Mouse (Mus musculus) limb, embryonic 15.5 days (tissue): ENCODE measurements around the gene Slc36a2. TPM values are rescaled to one million over a fixed set of nuclear protein-coding genes. Genes with fewer than 3 reads are reported as not detected.
"Not testable (repeated sequence)": the region's sequence is repeated elsewhere in the genome, so short reads cannot be mapped to it uniquely, and the experiment has no call there.

ENCODE experiments used
- ATAC-seq: fragments of 200-750 bp; cut with Nextera tagmentation; 2 replicates; pipeline ENCODE4 v1.8.0; 2017; ENCODE audit warnings: low read depth, moderate TSS enrichment; ENCODE audit not compliant: insufficient number of reproducible peaks, low FRiP score, low TSS enrichment
- H3K27ac ChIP-seq: fragments of 300-500 bp; sonication (generic); 2 replicates; pipeline ENCODE4 v1.5.1; 2015; ENCODE audit warnings: moderate library complexity, mild to moderate bottlenecking, inconsistent platforms
- H3K27me3 ChIP-seq: fragments of 300-500 bp; sonication (generic); 2 replicates; pipeline ENCODE4 v1.6.1; 2015; ENCODE audit warnings: inconsistent platforms
- H3K36me3 ChIP-seq: fragments of 300-500 bp; sonication (generic); 2 replicates; pipeline ENCODE4 v1.6.1; 2015; ENCODE audit warnings: inconsistent platforms
- H3K4me1 ChIP-seq: fragments of 300-500 bp; sonication (generic); 2 replicates; pipeline ENCODE4 v1.6.1; 2015; ENCODE audit warnings: inconsistent platforms
- H3K4me2 ChIP-seq: fragments of 300-500 bp; sonication (generic); 2 replicates; pipeline ENCODE4 v1.6.1; 2015; ENCODE audit warnings: mild to moderate bottlenecking, inconsistent platforms
- H3K4me3 ChIP-seq: fragments of 300-500 bp; sonication (generic); 2 replicates; pipeline ENCODE4 v1.5.1; 2015; ENCODE audit warnings: mild to moderate bottlenecking, inconsistent platforms
- H3K9ac ChIP-seq: fragments of 300-500 bp; sonication (generic); 2 replicates; pipeline ENCODE4 v1.6.1; 2015; ENCODE audit warnings: inconsistent platforms
- H3K9me3 ChIP-seq: fragments of 300-500 bp; sonication (generic); 2 replicates; pipeline ENCODE4 v1.6.1; 2016; ENCODE audit warnings: inconsistent platforms
- WGBS: fragments of 180-500 bp; shearing (Covaris S2); methylation state at CpG from one replicate; pipeline ENCODE4 v1.1.7; 2015; 5-methylcytosine and 5-hydroxymethylcytosine counted together
- polyA plus RNA-seq: library from polyadenylated mRNA; unstranded; fragments of >200 nt; fragmentation: Nextera tagmentation; extraction: Ambion mirVana; gene quantifications from 2 replicates; pipeline ENCODE4 v1.2.1, GENCODE M21; 2015

Slc36a2 gene
- polyA plus RNA-seq, 1 experiment from 2014 or later = 2.1 TPM

DNA sequence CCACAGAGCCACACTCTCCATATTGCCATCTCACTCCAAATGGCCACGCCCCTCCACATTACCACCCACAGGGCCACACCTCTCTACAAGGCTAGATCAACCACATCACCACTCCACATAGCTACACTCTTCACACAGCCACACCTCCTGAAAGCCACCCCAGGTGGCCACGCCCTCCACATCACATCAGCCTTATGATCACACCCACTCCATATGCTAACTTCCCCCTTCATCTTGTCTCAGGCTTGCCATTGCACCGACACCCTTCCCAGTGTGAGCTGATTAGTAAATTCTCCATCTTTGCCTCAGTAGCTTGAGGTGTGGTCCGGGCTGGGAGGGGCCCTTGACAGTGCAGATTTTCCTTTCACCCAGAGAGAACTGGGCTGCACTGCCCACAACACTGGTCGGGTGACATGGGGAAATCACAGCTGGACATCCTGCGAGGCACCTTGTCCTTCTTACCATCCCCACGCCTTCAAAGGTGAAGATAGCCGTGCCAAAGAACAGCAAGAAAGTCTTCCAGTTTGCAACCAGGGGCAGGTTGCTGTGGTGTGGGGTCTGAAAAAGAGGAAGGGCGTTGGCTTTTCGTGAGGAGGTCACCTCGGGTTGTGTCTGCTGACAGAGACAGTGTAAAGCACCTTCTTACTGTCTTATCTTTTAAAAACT, 53.7 kb downstream of the Slc36a2 start:
- Histone ChIP-seq H3K36me3 (no peaks in the 10 kb centered on the region), H3K4me3 (no peak overlapping the region), H3K4me1 (no peaks in the 10 kb centered on the region), H3K27ac (no peak overlapping the region), H3K4me2 (no peak overlapping the region), H3K27me3 (no peaks in the 10 kb centered on the region), H3K9me3 (no peaks in the 10 kb centered on the region), H3K9ac (no peak overlapping the region)
- 84% methylated on average over 11 of the region's 11 CpGs for WGBS
- peak; percentile 69; the same call in 1 of the 2 replicates for ATAC-seq

DNA sequence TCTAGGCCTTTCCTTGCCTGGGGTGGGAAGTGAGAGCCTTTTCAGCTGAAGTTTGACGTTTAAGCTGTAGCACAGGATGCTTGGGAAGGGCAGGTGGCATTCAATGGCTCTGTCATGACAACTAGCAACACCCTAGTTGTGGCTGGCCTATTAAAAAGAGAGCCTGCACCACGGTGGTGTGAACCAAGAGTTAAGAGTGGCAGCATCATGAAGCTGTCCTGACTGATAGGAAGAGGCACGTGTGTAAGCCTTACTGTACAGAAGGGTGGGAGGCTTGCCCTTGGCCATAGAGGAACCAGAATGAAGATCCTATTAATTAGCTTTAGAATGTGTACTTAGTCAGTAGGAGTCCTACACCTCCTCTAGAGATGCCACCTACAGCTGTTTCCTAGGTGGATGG, 56.5 kb downstream of the Slc36a2 start:
- Histone ChIP-seq H3K9ac (no peak overlapping the region), H3K4me3 (no peak overlapping the region), H3K27me3 (no peaks in the 10 kb centered on the region), H3K36me3 (no peaks in the 10 kb centered on the region), H3K27ac (no peak overlapping the region), H3K4me2 (no peak overlapping the region), H3K4me1 (no peaks in the 10 kb centered on the region), H3K9me3 (no peaks in the 10 kb centered on the region)
- no peak for ATAC-seq
- WGBS = 67% methylated on average over 3 of the region's 3 CpGs

DNA sequence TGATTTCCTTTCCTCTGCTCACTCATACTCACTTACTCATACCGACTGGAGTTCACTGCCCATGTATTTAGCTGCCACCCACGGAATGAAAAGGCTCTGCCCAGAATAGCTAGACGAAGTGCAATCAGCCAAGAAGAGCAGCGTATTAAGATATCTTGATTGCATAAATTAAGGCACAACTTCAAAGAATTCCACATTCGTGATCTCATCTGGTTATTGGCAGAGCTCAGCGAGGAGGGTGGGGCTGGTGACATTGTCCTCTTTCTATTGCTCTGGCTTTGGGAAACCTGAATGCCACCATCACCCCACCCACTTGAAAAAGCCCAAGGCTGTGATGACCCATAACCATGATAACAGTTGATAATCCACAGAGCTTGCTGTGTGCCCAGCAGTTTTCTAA, 56.9 kb downstream of the Slc36a2 start:
- Histone ChIP-seq H3K4me2 (no peak overlapping the region), H3K4me3 (no peak overlapping the region), H3K9ac (no peak overlapping the region), H3K27ac (no peak overlapping the region), H3K36me3 (no peaks in the 10 kb centered on the region), H3K27me3 (no peaks in the 10 kb centered on the region), H3K4me1 (no peaks in the 10 kb centered on the region), H3K9me3 (no peaks in the 10 kb centered on the region)
- ATAC-seq = no peak
- WGBS = 73% methylated on average over 6 of the region's 6 CpGs

DNA sequence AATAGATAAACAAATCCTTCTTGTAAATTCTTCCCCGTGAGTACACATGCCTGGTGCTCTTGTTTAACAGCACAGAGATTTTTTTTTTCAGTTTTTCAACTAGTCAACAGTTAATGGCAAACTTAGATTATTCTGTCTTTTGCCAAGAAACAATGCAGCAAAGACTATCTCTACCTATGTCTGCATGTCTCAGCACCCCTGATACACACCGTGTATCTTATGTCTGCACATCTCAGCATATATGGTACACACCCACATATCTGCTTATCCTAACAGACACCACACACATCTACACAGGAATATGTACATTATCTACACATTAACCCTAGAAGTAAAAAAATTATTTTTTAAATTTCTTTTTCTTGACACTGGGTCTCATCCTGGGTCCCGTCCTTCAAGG, 58.2 kb downstream of the Slc36a2 start:
- 82% methylated on average over 3 of the region's 3 CpGs for WGBS

DNA sequence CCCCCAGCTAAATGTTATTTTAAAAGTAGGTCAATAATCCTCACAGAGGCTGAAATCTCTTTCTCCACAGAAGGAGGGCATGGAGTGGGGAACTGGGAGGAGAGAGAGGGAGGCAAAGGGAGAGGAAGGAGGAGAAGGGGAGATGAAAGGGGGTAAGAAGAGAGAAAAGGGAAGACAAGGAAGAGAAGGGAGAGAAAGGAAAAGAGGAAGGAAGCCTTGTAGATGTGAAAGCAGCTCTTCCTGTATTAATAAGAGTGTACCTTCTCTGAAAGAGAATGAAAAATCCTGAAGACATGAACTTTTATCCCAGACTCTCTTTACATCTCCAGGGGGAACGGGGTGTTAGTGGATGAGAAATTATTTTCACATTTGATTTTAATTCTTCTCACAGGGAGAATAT, 63.4 kb downstream of the Slc36a2 start:
- no peaks in the 10 kb centered on the region for H3K9me3 ChIP-seq
- H3K36me3 ChIP-seq = no peaks in the 10 kb centered on the region
- H3K4me1 ChIP-seq = peaks cover 6% of the 10 kb centered on the region; the same call in 1 of the 2 replicates
- no peak for ATAC-seq
- WGBS = 83% methylated on average over 1 of the region's 1 CpGs
- 0 out of 2 replicates have a peak overlapping the region, but pooled peaks have one; percentile 27 for H3K27ac ChIP-seq
- no peak overlapping the region for H3K9ac ChIP-seq
- H3K4me2 ChIP-seq = no peak overlapping the region
- H3K4me3 ChIP-seq = no peak overlapping the region
- H3K27me3 ChIP-seq = no peaks in the 10 kb centered on the region

More for the DNA sequence above, 58.2 kb downstream of the Slc36a2 start:
- Histone ChIP-seq H3K4me2 (no peak overlapping the region), H3K4me1 (no peaks in the 10 kb centered on the region), H3K27me3 (no peaks in the 10 kb centered on the region), H3K27ac (no peak overlapping the region), H3K9me3 (no peaks in the 10 kb centered on the region), H3K4me3 (no peak overlapping the region), H3K9ac (no peak overlapping the region), H3K36me3 (no peaks in the 10 kb centered on the region)
- ATAC-seq = no peak

DNA sequence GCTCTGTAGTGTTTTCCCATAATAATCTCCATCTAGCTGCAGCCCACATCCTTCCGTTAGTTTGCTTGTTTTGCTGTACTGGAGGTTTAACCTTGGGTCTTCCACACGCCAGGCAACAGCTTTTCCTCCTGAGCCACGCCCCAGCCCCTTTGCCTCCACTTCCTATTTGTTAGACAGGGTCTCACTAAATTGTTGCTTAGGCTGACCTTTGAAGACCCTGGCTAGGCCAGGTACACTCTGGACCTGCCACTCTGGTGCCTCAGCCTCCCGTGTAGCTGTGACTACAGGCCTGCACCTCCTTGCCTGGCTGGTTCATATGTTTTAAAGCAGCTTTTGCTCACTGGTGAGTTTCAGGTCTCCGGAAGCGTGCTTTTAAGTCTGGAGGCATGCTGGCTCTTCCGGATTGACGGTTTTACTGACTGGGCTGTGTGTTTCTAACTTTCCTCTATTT, 64.0 kb downstream of the Slc36a2 start:
- 64% methylated on average over 8 of the region's 8 CpGs for WGBS
- Histone ChIP-seq H3K4me3 (no peak overlapping the region), H3K27me3 (no peaks in the 10 kb centered on the region), H3K9ac (no peak overlapping the region), H3K27ac (peak overlapping the region; percentile 27; the same call in 1 of the 2 replicates), H3K9me3 (no peaks in the 10 kb centered on the region), H3K4me2 (no peak overlapping the region), H3K36me3 (no peaks in the 10 kb centered on the region), H3K4me1 (peaks cover 6% of the 10 kb centered on the region; the same call in 1 of the 2 replicates)
- no peak for ATAC-seq

DNA sequence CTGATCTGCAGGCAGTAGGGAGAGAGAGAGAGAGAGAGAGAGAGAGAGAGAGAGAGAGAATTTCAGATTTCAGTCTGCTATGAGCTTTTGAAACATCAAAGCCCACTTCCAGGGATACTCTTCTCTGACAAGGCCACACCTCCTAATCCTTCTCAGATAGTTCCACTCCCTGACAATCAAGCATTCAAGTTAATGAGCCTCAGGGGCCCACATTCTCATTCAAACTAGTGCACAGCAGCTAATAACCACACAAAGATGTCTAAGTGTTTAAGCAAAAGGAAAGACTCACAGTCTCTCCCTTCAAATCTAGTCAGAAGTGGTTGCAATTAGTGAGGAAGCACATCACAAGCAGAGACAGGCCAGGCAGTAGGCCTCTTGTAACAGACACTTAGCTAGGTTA, 64.6 kb downstream of the Slc36a2 start:
- ATAC-seq = no peak
- Histone ChIP-seq H3K9ac (no peak overlapping the region), H3K4me2 (no peak overlapping the region), H3K4me1 (peaks cover 6% of the 10 kb centered on the region; the same call in 1 of the 2 replicates), H3K27ac (no peak overlapping the region), H3K27me3 (no peaks in the 10 kb centered on the region), H3K9me3 (no peaks in the 10 kb centered on the region), H3K36me3 (no peaks in the 10 kb centered on the region), H3K4me3 (no peak overlapping the region)

DNA sequence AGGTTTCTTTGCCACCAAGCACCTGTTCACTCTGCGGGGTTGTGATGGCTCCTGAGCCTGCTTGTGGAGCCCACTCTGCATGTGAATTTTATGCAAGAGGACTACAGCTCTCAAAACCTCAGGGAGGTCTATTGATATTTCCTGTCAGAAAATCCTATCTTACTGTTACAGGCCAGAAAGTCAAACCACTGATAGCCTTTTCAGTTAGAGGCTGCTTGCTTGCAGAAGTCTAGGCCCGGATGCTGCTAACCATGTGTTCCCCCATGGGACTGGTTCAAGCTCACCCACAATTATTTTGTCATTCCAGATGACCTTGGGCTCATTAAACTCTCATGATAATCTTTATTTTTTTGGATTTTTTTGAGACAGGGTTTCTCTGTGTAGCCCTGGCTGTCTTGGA, 67.8 kb downstream of the Slc36a2 start:
- no peaks in the 10 kb centered on the region for H3K9me3 ChIP-seq
- no peaks in the 10 kb centered on the region for H3K36me3 ChIP-seq
- no peak overlapping the region for H3K4me2 ChIP-seq
- H3K9ac ChIP-seq = no peak overlapping the region
- no peak overlapping the region for H3K27ac ChIP-seq
- peaks cover 6% of the 10 kb centered on the region; the same call in 1 of the 2 replicates for H3K4me1 ChIP-seq
- H3K4me3 ChIP-seq = no peak overlapping the region
- 96% methylated on average over 2 of the region's 2 CpGs for WGBS
- no peaks in the 10 kb centered on the region for H3K27me3 ChIP-seq
- ATAC-seq = no peak

DNA sequence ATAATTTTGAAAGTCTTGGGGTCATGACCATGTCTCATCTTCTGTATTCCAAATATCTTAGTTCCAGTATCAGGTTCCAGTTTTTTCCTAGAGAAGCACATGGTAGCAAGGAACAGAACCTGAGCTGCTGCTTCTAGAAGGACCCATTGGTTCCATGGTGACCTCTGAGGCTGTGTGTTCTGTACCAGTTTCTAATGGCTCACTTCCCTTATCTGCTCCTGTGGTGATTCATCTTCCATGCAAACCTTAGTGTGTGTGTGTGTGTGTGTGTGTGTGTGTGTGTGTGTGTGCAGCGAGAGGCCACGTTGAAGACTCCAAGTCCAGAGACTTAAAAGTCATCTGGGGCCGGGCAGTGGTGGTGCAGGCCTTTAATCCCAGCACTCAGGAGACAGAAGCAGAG, 68.9 kb downstream of the Slc36a2 start:
- Histone ChIP-seq H3K9me3 (no peaks in the 10 kb centered on the region), H3K4me1 (peaks cover 6% of the 10 kb centered on the region), H3K4me2 (no peak overlapping the region), H3K27me3 (no peaks in the 10 kb centered on the region), H3K9ac (no peak overlapping the region), H3K27ac (no peak overlapping the region), H3K4me3 (no peak overlapping the region), H3K36me3 (no peaks in the 10 kb centered on the region)
- no peak for ATAC-seq
- WGBS = 93% methylated on average over 3 of the region's 3 CpGs

DNA sequence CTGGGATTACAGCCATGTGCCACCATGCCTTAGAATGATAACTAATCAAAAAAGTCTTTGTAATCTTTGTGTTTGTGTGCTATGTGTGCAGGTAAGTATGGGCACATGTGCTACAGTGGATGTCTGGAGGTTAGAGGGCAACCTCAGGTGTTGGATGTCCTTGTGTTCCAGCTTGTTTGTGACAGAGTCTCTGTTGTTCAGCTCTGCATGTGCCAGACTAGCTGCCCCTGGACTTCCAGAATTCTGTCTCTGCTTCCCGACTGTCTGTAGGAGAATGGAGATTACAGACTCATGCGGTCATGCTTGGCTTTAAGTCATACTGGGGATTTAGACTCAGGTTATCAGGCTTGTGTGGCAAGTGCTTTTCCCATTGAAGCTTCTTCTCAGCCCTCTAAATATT, 70.6 kb downstream of the Slc36a2 start:
- Histone ChIP-seq H3K36me3 (0 out of 2 replicates have a peak, but pooled peaks cover 2% of the 10 kb centered on the region), H3K9ac (no peak overlapping the region), H3K4me3 (no peak overlapping the region), H3K9me3 (no peaks in the 10 kb centered on the region), H3K27ac (no peak overlapping the region), H3K27me3 (no peaks in the 10 kb centered on the region), H3K4me2 (no peak overlapping the region), H3K4me1 (peaks cover 12% of the 10 kb centered on the region)
- WGBS = 82% methylated on average over 2 of the region's 2 CpGs
- ATAC-seq = no peak

DNA sequence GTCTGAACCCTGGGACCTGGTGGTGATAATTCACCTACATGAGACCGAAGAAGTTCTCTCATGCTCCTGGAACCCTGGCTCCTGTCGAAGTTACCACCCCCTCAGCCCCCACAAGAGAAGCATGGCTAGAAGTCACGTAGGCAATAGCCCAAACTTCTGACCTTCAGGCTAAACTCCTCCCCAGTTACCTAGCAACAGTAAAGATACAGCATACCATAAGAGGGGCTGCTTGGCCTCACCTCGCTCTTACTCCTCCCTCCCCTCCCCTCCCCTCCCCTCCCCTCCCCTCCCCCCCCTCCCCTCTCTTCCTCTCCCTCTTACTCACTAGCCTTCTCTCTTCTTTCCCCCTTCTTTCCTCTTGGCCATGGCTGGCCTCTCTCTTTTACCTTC, 71.0 kb downstream of the Slc36a2 start:
- H3K4me1 ChIP-seq = peaks cover 12% of the 10 kb centered on the region
- H3K4me3 ChIP-seq, H3K9me3 ChIP-seq, H3K9ac ChIP-seq, H3K36me3 ChIP-seq, H3K27ac ChIP-seq, H3K27me3 ChIP-seq, H3K4me2 ChIP-seq, ATAC-seq: not testable (repeated sequence)
- 40% methylated on average over 4 of the region's 4 CpGs for WGBS

DNA sequence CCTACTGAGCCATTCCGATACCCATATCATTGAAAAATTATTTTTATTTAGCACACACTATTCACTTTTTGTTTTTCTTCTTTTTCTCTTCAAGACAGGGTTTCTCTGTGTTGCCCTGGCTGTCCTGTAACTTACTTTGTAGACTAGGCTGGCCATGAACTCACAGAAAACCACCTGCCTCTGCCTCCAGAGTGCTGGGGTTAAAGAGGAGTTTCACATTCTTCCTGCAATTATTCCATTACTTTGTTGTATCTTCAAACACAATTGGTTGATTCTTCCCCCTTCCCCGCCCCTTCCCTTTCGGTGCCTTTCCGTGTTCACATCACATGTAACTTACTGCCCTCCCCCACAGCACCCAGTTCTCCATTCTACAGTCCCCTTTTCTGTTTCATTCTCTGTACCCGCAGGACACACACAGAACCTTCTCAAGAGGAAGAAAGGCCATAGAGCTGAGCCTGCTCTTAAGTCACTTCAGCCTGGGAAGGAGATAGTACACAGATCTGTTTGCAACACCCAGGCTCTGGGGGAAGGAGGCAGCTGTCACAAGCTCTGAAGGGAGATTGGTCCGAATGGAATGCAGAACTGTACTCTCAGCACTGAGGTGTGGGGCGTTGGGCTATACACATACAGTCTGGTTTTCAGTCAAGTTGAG, 71.5 kb downstream of the Slc36a2 start:
- Histone ChIP-seq H3K9me3 (no peaks in the 10 kb centered on the region), H3K9ac (no peak overlapping the region), H3K4me2 (no peak overlapping the region), H3K27ac (no peak overlapping the region), H3K4me3 (no peak overlapping the region), H3K27me3 (no peaks in the 10 kb centered on the region), H3K36me3 (0 out of 2 replicates have a peak, but pooled peaks cover 3% of the 10 kb centered on the region), H3K4me1 (peaks cover 12% of the 10 kb centered on the region)
- 56% methylated on average over 7 of the region's 7 CpGs for WGBS
- no peak for ATAC-seq
